ENCODE assay signal across 8 mouse cellular contexts in the genomic region with DNA sequence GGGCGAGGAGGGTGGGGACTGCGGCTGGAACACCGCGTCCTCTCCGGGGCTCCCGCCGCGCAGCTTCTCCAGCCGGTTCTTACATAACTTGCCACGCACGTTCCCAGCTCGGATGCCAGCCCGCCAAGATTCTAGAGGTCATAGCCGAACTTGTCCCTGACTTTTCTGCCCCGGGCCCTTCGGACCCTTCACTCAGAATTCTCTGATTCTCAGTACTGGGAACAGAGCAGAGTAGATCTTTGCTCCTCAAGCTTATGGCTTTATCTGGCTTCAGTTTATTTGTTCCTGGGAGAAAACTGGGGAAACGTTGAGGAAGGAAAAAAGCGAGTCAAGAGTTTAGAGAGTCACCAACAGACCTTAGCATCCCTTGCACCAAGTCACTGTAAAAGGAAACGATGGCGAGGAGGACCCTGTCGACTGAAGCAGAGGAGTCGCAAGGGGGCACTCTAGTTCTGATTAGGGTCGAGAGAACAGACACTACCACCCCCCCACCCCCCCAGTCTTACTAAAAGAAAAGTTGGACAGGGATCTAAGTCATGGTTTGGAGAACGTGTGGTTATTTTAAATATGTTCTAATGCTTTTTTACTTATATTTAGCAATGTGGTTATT. TPM values are rescaled to one million over a fixed set of nuclear protein-coding genes. Genes with fewer than 3 reads are reported as not detected.
DNase-seq lines count a peak whose midpoint lies in the region; ATAC-seq and TF ChIP-seq lines count a peak whose summit lies in the region.

No protein-coding gene starts in this region.

- POLR2A ChIA-PET in Patski (lab: Charles Lee) = interaction anchor here (0.9 to 2.6 kb wide), 7 partner anchors 10 to 25 kb away, joined by 3 to 10 read pairs (median 5); a partner anchor contains a TSS

- no peak for TF ChIP-seq CTCF in Patski (IDR thresholded peaks at IDR 0.05)
- peak; percentile 66 for TF ChIP-seq CTCF in left cerebral cortex, adult 2 months (IDR thresholded peaks at IDR 0.05)

- CTCF ChIA-PET in Patski (lab: Charles Lee) = interaction anchor here (0.9 to 4.3 kb wide), 6 partner anchors 10 to 82 kb away, joined by 3 to 46 read pairs (median 8); a partner anchor contains a TSS

- no peaks in the 10 kb centered on the region for H3K27me3 ChIP-seq in Patski
- H3K27me3 ChIP-seq in hindbrain, embryonic 16.5 days (replicated peaks; ENCODE audit: control insufficient read depth, insufficient read depth, low read length) = no peaks in the 10 kb centered on the region

- H3K4me2 ChIP-seq in hindbrain, embryonic 16.5 days (ENCODE audit: low read length) = peak overlapping the region; percentile 97

- H3K9ac ChIP-seq in hindbrain, embryonic 16.5 days (ENCODE audit: low read depth, low read length) = peak overlapping the region; percentile 41

- WGBS in hindbrain, embryonic 16.5 days = 2% methylated on average over 23 of the region's 24 CpGs

- H3K36me3 ChIP-seq in hindbrain, embryonic 16.5 days (ENCODE audit: control insufficient read depth, insufficient read depth, low read length) = no peaks in the 10 kb centered on the region

- DNase-seq in Patski (ENCODE audit: low read depth, low spot score) = peak; percentile 55
- peak; percentile 77 for DNase-seq in cerebellum, adult 9-11 months
- peak; percentile 66 to 75 for DNase-seq in frontal cortex, postnatal 36 days (ENCODE audit: low spot score in 2 of 2)
- peak; percentile 65 to 67 for DNase-seq in left cerebral cortex, adult 2 months (ENCODE audit: extremely low spot score in 1 of 2, low spot score in 2 of 2)
- peak; percentile 67 to 82 for DNase-seq in lung, postnatal 4 days
- DNase-seq in right cerebral cortex, postnatal 36 days (ENCODE audit: low spot score in 2 of 2) = peak; percentile 68
- no peak for DNase-seq in c-Kit-positive CD71-positive TER-119-positive erythroid progenitor cells, embryonic 14.5 days (ENCODE audit: low spot score)

- H3K4me1 ChIP-seq in hindbrain, embryonic 16.5 days (ENCODE audit: control insufficient read depth, insufficient read depth, low read depth, low read length) = peaks cover 11% of the 10 kb centered on the region

- no peaks in the 10 kb centered on the region for H3K9me3 ChIP-seq in hindbrain, embryonic 16.5 days (ENCODE audit: control insufficient read depth, low read length)

- intact Hi-C loops in left cerebral cortex, adult 2 months (cut with DNase I) = loop anchor here (1.0 to 5.0 kb wide), 3 partner anchors 23 to 69 kb away; a partner anchor contains a TSS

- no peak overlapping the region for H3K27ac ChIP-seq in hindbrain, embryonic 16.5 days (ENCODE audit: low read depth, low read length)
- peak overlapping the region; percentile 96 for H3K27ac ChIP-seq in left cerebral cortex, adult 2 months

- peak; percentile 50 for ATAC-seq in Patski
- ATAC-seq in hindbrain, embryonic 16.5 days = no peak

- H3K4me3 ChIP-seq in hindbrain, embryonic 16.5 days (ENCODE audit: low read length) = peak overlapping the region; percentile 56
- H3K4me3 ChIP-seq in left cerebral cortex, adult 2 months = peak overlapping the region; percentile 69

- in situ Hi-C loops in Patski (cut with MboI; ENCODE audit: low pct_unique_long_range_greater_than_20kb) = loop anchor here (5.0 kb wide), 2 partner anchors 79 to 174 kb away; a partner anchor contains a TSS

RNA-seq across cellular contexts. Expression of a gene that starts 0.9 kb away (rescaled TPM):
- polyA plus RNA-seq in Patski (2021) = 6.8 TPM
- 5.1 and 6.1 TPM in 2 replicates for polyA plus RNA-seq in hindbrain, embryonic 16.5 days (2015; fragmentation: Nextera tagmentation; extraction: Ambion mirVana)
- 10 to 100 TPM; 15.9 to 23.8 TPM for total RNA-seq in left cerebral cortex, adult 2 months (2021)

RNA-seq across cellular contexts. Expression of a gene that starts 8.9 kb away (rescaled TPM):
- polyA plus RNA-seq in Patski (2021) = 0.67 TPM
- 17.2 and 21.4 TPM in 2 replicates for polyA plus RNA-seq in hindbrain, embryonic 16.5 days (2015; fragmentation: Nextera tagmentation; extraction: Ambion mirVana)
- total RNA-seq in left cerebral cortex, adult 2 months (2021) = 1 to 10 TPM; 3.3 to 5.4 TPM

RNA-seq across cellular contexts. Expression of a gene that starts 10.8 kb away (rescaled TPM):
- polyA plus RNA-seq in Patski (2021) = 297 TPM
- 30.1 and 31.8 TPM in 2 replicates for polyA plus RNA-seq in hindbrain, embryonic 16.5 days (2015; fragmentation: Nextera tagmentation; extraction: Ambion mirVana)
- 10 to 100 TPM; 68.2 to 72.9 TPM for total RNA-seq in left cerebral cortex, adult 2 months (2021)

RNA-seq across cellular contexts. Expression of a gene that starts 11.6 kb away (rescaled TPM):
- 354 TPM for polyA plus RNA-seq in Patski (2021)
- polyA plus RNA-seq in hindbrain, embryonic 16.5 days (2015; fragmentation: Nextera tagmentation; extraction: Ambion mirVana) = 251 and 276 TPM in 2 replicates
- total RNA-seq in left cerebral cortex, adult 2 months (2021) = 100 to 1,000 TPM; 148 to 150 TPM

RNA-seq across cellular contexts. Expression of a gene that starts 21.6 kb away (rescaled TPM):
- polyA plus RNA-seq in Patski (2021) = 1.2 TPM
- 16.1 and 16.9 TPM in 2 replicates for polyA plus RNA-seq in hindbrain, embryonic 16.5 days (2015; fragmentation: Nextera tagmentation; extraction: Ambion mirVana)
- total RNA-seq in left cerebral cortex, adult 2 months (2021) = 1 to 10 TPM; 6.8 to 8.2 TPM

Comparison
In these comparisons a context has a peak if more than half of its experiments do, and no peak if none do; other contexts are left out.
1. RNA of a gene that starts 8.9 kb away (polyA plus RNA-seq): 17.2 to 21.4 TPM in hindbrain, embryonic 16.5 days; 0.67 TPM in Patski (single experiment); every median in the first group is over 10 times any median in the second.